Mouse (Mus musculus) liver, embryonic 16.5 days (tissue): ENCODE measurements at regions not wholly inside any gene's neighbourhood (a gene's known extent, or its start where the extent isn't known, plus 50 kb on each side); places are given as distances from the start of the nearest gene placed in this dataset.

Experiments
- ATAC-seq: fragments of 200-750 bp; cut with Nextera tagmentation; 2 replicates; pipeline ENCODE4 v1.8.0; 2017; ENCODE audit warnings: low read depth, mild to moderate bottlenecking, moderate number of reproducible peaks, moderate library complexity
- H3K27ac ChIP-seq: fragments of 300-500 bp; sonication (generic); 2 replicates; pipeline ENCODE4 v1.5.1; 2014; ENCODE audit warnings: mild to moderate bottlenecking, low read length
- H3K27me3 ChIP-seq: fragments of 300-500 bp; sonication (generic); 2 replicates; pipeline ENCODE4 v1.6.1; 2014; ENCODE audit warnings: low read depth, low read length, mixed read lengths; ENCODE audit not compliant: control insufficient read depth, insufficient read depth
- H3K36me3 ChIP-seq: fragments of 300-500 bp; sonication (generic); 2 replicates; pipeline ENCODE4 v1.6.1; 2014; ENCODE audit warnings: mild to moderate bottlenecking; ENCODE audit not compliant: control insufficient read depth, insufficient read depth
- H3K4me1 ChIP-seq: fragments of 300-500 bp; sonication (generic); 2 replicates; pipeline ENCODE4 v1.6.1; 2014; ENCODE audit warnings: low read depth, low read length, mixed read lengths; ENCODE audit not compliant: control insufficient read depth
- H3K4me2 ChIP-seq: fragments of 300-500 bp; sonication (generic); 2 replicates; pipeline ENCODE4 v1.6.1; 2014; ENCODE audit warnings: low read depth, low read length, mixed read lengths
- H3K4me3 ChIP-seq: fragments of 300-500 bp; sonication (generic); 2 replicates; pipeline ENCODE4 v1.5.1; 2014; ENCODE audit warnings: low read depth, mild to moderate bottlenecking, low read length
- H3K9ac ChIP-seq: fragments of 300-500 bp; sonication (generic); 2 replicates; pipeline ENCODE4 v1.6.1; 2014; ENCODE audit warnings: low read depth, low read length
- H3K9me3 ChIP-seq: fragments of 300-500 bp; sonication (generic); replicated peaks from 2 replicates; pipeline ENCODE4 v1.6.1; 2016; ENCODE audit warnings: low read length; ENCODE audit not compliant: control insufficient read depth
- WGBS: fragments of 180-500 bp; shearing (Covaris S2); extraction: QIAGEN DNeasy Blood & Tissue Kit; methylation state at CpG from one replicate; pipeline ENCODE4 v1.1.7; 2014; ENCODE audit not compliant: insufficient replicate concordance; 5-methylcytosine and 5-hydroxymethylcytosine counted together

- Histone ChIP-seq H3K4me2 (no peak overlapping the region), H3K4me3 (no peak overlapping the region), H3K9ac (no peak overlapping the region), H3K27me3 (no peaks in the 10 kb centered on the region), H3K9me3 (no peaks in the 10 kb centered on the region), H3K4me1 (no peaks in the 10 kb centered on the region), H3K27ac (no peak overlapping the region), H3K36me3 (no peaks in the 10 kb centered on the region)
- no peak for ATAC-seq
- 49% methylated on average over 3 of the region's 3 CpGs for WGBS
Measured at GRCm38 (mm10) chr1:45575131-45575530, 72.0 kb upstream of the Col5a2 start.

- H3K27ac ChIP-seq: no peak overlapping the region
- 58% methylated on average over 1 of the region's 1 CpGs for WGBS
- H3K36me3 ChIP-seq: no peaks in the 10 kb centered on the region
- no peaks in the 10 kb centered on the region for H3K9me3 ChIP-seq
- H3K4me1 ChIP-seq: no peaks in the 10 kb centered on the region
- no peak overlapping the region for H3K4me2 ChIP-seq
- no peaks in the 10 kb centered on the region for H3K27me3 ChIP-seq
- no peak for ATAC-seq
- no peak overlapping the region for H3K4me3 ChIP-seq
- H3K9ac ChIP-seq: no peak overlapping the region
Measured at GRCm38 (mm10) chr1:45580466-45580865, 77.4 kb upstream of the Col5a2 start.

- ATAC-seq: no peak
- Histone ChIP-seq H3K4me2 (no peak overlapping the region), H3K9me3 (no peaks in the 10 kb centered on the region), H3K9ac (no peak overlapping the region), H3K27me3 (no peaks in the 10 kb centered on the region), H3K4me1 (no peaks in the 10 kb centered on the region), H3K36me3 (no peaks in the 10 kb centered on the region), H3K4me3 (no peak overlapping the region), H3K27ac (no peak overlapping the region)
- WGBS: 67% methylated on average over 9 of the region's 9 CpGs
Measured at GRCm38 (mm10) chr1:45587351-45588025, 84.4 kb upstream of the Col5a2 start.

GRCm38 (mm10) chr1:45597316-45597715, 94.2 kb upstream of the Col5a2 start:
- Histone ChIP-seq H3K9me3 (no peaks in the 10 kb centered on the region), H3K9ac (no peak overlapping the region), H3K27me3 (no peaks in the 10 kb centered on the region), H3K4me1 (no peaks in the 10 kb centered on the region), H3K4me2 (no peak overlapping the region), H3K4me3 (no peak overlapping the region), H3K27ac (no peak overlapping the region), H3K36me3 (no peaks in the 10 kb centered on the region)
- no peak for ATAC-seq
- WGBS: 59% methylated on average over 2 of the region's 2 CpGs

GRCm38 (mm10) chr1:45599421-45599820, 96.3 kb upstream of the Col5a2 start:
- H3K36me3 ChIP-seq: no peaks in the 10 kb centered on the region
- 29% methylated on average over 1 of the region's 1 CpGs for WGBS
- no peak for ATAC-seq
- H3K27ac ChIP-seq: no peak overlapping the region
- H3K27me3 ChIP-seq: no peaks in the 10 kb centered on the region
- no peak overlapping the region for H3K9ac ChIP-seq
- no peaks in the 10 kb centered on the region for H3K9me3 ChIP-seq
- no peak overlapping the region for H3K4me2 ChIP-seq
- no peak overlapping the region for H3K4me3 ChIP-seq
- H3K4me1 ChIP-seq: no peaks in the 10 kb centered on the region

- no peaks in the 10 kb centered on the region for H3K36me3 ChIP-seq
- 53% methylated on average over 3 of the region's 3 CpGs for WGBS
- H3K4me3 ChIP-seq: no peak overlapping the region
- no peak overlapping the region for H3K27ac ChIP-seq
- no peak for ATAC-seq
- no peaks in the 10 kb centered on the region for H3K27me3 ChIP-seq
- H3K9me3 ChIP-seq: no peaks in the 10 kb centered on the region
- no peak overlapping the region for H3K9ac ChIP-seq
- H3K4me2 ChIP-seq: no peak overlapping the region
- no peaks in the 10 kb centered on the region for H3K4me1 ChIP-seq
Measured at GRCm38 (mm10) chr1:45600011-45600410, 96.9 kb upstream of the Col5a2 start.

- Histone ChIP-seq H3K27me3 (no peaks in the 10 kb centered on the region), H3K36me3 (no peaks in the 10 kb centered on the region), H3K4me2 (no peak overlapping the region), H3K4me1 (no peaks in the 10 kb centered on the region), H3K9me3 (no peaks in the 10 kb centered on the region), H3K27ac (no peak overlapping the region), H3K4me3 (no peak overlapping the region), H3K9ac (no peak overlapping the region)
- ATAC-seq: no peak
- 43% methylated on average over 1 of the region's 1 CpGs for WGBS
Measured at GRCm38 (mm10) chr1:45605571-45605970, 102.5 kb upstream of the Col5a2 start.

GRCm38 (mm10) chr1:45608316-45608715, 105.2 kb upstream of the Col5a2 start:
- Histone ChIP-seq H3K4me2 (no peak overlapping the region), H3K27ac (no peak overlapping the region), H3K36me3 (no peaks in the 10 kb centered on the region), H3K4me3 (no peak overlapping the region), H3K9ac (no peak overlapping the region), H3K4me1 (no peaks in the 10 kb centered on the region), H3K9me3 (no peaks in the 10 kb centered on the region), H3K27me3 (no peaks in the 10 kb centered on the region)
- no peak for ATAC-seq

- Histone ChIP-seq H3K27me3 (no peaks in the 10 kb centered on the region), H3K36me3 (no peaks in the 10 kb centered on the region), H3K27ac (no peak overlapping the region), H3K9me3 (no peaks in the 10 kb centered on the region), H3K4me3 (no peak overlapping the region), H3K4me2 (no peak overlapping the region), H3K9ac (no peak overlapping the region), H3K4me1 (no peaks in the 10 kb centered on the region)
- ATAC-seq: no peak
- 57% methylated on average over 2 of the region's 2 CpGs for WGBS
Measured at GRCm38 (mm10) chr1:45619008-45619407, 115.9 kb upstream of the Col5a2 start.
